Mouse (Mus musculus): ENCODE measurements at regions not wholly inside any gene's neighbourhood (a gene's known extent, or its start where the extent isn't known, plus 50 kb on each side); places are given as distances from the start of the nearest gene placed in this dataset.

DNA sequence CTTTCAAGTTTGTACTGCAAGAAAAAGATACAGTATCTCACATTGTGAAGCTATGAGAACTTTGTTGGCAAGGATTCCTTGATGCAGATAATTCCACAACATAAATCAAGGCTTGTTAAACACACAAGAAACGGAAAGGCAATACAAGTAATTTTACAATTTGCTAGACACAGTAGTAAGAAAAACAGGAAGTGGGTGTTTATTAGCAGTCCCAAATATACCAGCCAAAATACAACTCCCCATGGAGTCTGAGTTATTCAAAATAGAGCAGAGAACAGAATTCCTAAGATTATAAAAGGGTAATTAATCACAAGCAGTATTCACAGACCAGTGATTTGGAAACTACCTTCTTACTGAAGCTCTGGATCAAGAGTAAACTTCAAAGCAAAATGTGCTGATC, 78.7 kb upstream of the Gm15217 start:
- Histone ChIP-seq H3K4me3 (ENCODE audit: control insufficient read depth, low read depth, low read length) (no peak overlapping the region), H3K27ac (ENCODE audit: control insufficient read depth, insufficient read depth, low read depth, low read length) (no peak overlapping the region), H3K4me1 (ENCODE audit: control insufficient read depth, insufficient read depth, low read length) (no peaks in the 10 kb centered on the region), H3K27me3 (ENCODE audit: control insufficient read depth, insufficient read depth, low read length) (no peaks in the 10 kb centered on the region), H3K36me3 (ENCODE audit: control insufficient read depth, insufficient read depth, low read length) (no peaks in the 10 kb centered on the region)
- TF ChIP-seq POLR2A (IDR thresholded peaks at IDR 0.05; ENCODE audit: control insufficient read depth, low read depth, low read length) (no peak), CTCF (IDR thresholded peaks at IDR 0.05; ENCODE audit: control insufficient read depth, insufficient read depth, insufficient replicate concordance, low read depth, low read length) (no peak)

DNA sequence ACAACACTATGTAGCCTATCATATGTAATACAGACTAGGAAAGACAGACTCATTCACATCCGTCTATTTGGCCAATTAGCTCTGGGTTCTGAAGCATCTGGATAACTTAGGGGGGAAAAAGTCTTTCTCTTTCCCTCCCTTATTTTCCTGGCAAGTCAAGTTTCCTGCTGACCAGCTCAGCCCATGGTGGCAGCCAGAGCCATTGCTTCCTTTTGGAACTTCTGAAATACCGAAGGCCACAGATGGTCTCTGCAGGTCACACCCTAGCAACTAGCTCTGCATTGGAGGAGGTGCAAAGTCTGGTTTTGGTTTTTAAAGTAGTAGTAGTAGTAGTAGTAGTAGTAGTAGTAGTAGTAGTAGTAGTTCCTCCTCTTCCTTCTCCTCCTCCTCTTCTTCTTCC, 76.6 kb upstream of the Gm15217 start:
- Histone ChIP-seq H3K36me3 (ENCODE audit: control insufficient read depth, insufficient read depth, low read length) (no peaks in the 10 kb centered on the region), H3K27me3 (ENCODE audit: control insufficient read depth, insufficient read depth, low read length) (no peaks in the 10 kb centered on the region), H3K27ac (ENCODE audit: control insufficient read depth, insufficient read depth, low read depth, low read length) (no peak overlapping the region), H3K4me3 (ENCODE audit: control insufficient read depth, low read depth, low read length) (no peak overlapping the region), H3K4me1 (ENCODE audit: control insufficient read depth, insufficient read depth, low read length) (no peaks in the 10 kb centered on the region)
- no peak for TF ChIP-seq CTCF (IDR thresholded peaks at IDR 0.05; ENCODE audit: control insufficient read depth, insufficient read depth, insufficient replicate concordance, low read depth, low read length)
- TF ChIP-seq POLR2A (IDR thresholded peaks at IDR 0.05; ENCODE audit: control insufficient read depth, low read depth, low read length), result no peak

- H3K36me3 ChIP-seq (ENCODE audit: control insufficient read depth, insufficient read depth, low read length), result no peaks in the 10 kb centered on the region
- no peak for TF ChIP-seq CTCF (IDR thresholded peaks at IDR 0.05; ENCODE audit: control insufficient read depth, insufficient read depth, insufficient replicate concordance, low read depth, low read length)
- no peak for TF ChIP-seq POLR2A (IDR thresholded peaks at IDR 0.05; ENCODE audit: control insufficient read depth, low read depth, low read length)
- no peaks in the 10 kb centered on the region for H3K4me1 ChIP-seq (ENCODE audit: control insufficient read depth, insufficient read depth, low read length)
- no peak overlapping the region for H3K4me3 ChIP-seq (ENCODE audit: control insufficient read depth, low read depth, low read length)
- no peaks in the 10 kb centered on the region for H3K27me3 ChIP-seq (ENCODE audit: control insufficient read depth, insufficient read depth, low read length)
- H3K27ac ChIP-seq (ENCODE audit: control insufficient read depth, insufficient read depth, low read depth, low read length), result no peak overlapping the region
Measured at GRCm38 (mm10) chr14:46305267-46305666, 73.9 kb upstream of the Gm15217 start.

- H3K4me1 ChIP-seq (ENCODE audit: control insufficient read depth, insufficient read depth, low read length), result peaks cover 2% of the 10 kb centered on the region; the same call in 1 of the 2 replicates
- no peak overlapping the region for H3K4me3 ChIP-seq (ENCODE audit: control insufficient read depth, low read depth, low read length)
- no peaks in the 10 kb centered on the region for H3K27me3 ChIP-seq (ENCODE audit: control insufficient read depth, insufficient read depth, low read length)
- no peaks in the 10 kb centered on the region for H3K36me3 ChIP-seq (ENCODE audit: control insufficient read depth, insufficient read depth, low read length)
- H3K27ac ChIP-seq (ENCODE audit: control insufficient read depth, insufficient read depth, low read depth, low read length), result no peak overlapping the region
- TF ChIP-seq POLR2A (IDR thresholded peaks at IDR 0.05; ENCODE audit: control insufficient read depth, low read depth, low read length) (no peak), CTCF (IDR thresholded peaks at IDR 0.05; ENCODE audit: control insufficient read depth, insufficient read depth, insufficient replicate concordance, low read depth, low read length) (no peak)
Measured at GRCm38 (mm10) chr14:46313064-46313463, 66.2 kb upstream of the Gm15217 start.

DNA sequence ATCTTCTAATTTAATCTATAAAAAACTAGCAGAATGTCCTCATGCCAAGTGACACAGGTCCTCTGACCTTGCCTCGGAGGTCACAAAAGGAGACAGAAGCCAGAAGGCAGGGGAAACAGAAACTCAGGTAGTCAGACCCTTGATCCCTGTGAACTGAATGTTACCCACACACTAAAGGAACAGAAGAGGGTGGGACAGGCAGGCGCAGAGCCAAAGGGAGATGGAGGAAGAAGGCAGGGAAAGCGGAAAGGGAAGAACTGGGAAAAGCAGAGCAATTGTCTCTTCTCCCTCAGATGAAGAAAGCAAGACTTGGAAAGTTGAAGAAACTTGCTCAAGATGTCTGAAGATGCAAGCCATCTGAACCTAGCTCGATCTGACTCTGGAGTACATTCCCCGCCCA, 62.7 kb upstream of the Gm15217 start:
- Histone ChIP-seq H3K36me3 (ENCODE audit: control insufficient read depth, insufficient read depth, low read length) (no peaks in the 10 kb centered on the region), H3K27me3 (ENCODE audit: control insufficient read depth, insufficient read depth, low read length) (no peaks in the 10 kb centered on the region), H3K4me1 (ENCODE audit: control insufficient read depth, insufficient read depth, low read length) (peaks cover 2% of the 10 kb centered on the region; the same call in 1 of the 2 replicates), H3K27ac (ENCODE audit: control insufficient read depth, insufficient read depth, low read depth, low read length) (no peak overlapping the region), H3K4me3 (ENCODE audit: control insufficient read depth, low read depth, low read length) (no peak overlapping the region)
- TF ChIP-seq CTCF (IDR thresholded peaks at IDR 0.05; ENCODE audit: control insufficient read depth, insufficient read depth, insufficient replicate concordance, low read depth, low read length) (no peak), POLR2A (IDR thresholded peaks at IDR 0.05; ENCODE audit: control insufficient read depth, low read depth, low read length) (no peak)

- no peaks in the 10 kb centered on the region for H3K36me3 ChIP-seq (ENCODE audit: control insufficient read depth, insufficient read depth, low read length)
- H3K27me3 ChIP-seq (ENCODE audit: control insufficient read depth, insufficient read depth, low read length), result no peaks in the 10 kb centered on the region
- H3K27ac ChIP-seq (ENCODE audit: control insufficient read depth, insufficient read depth, low read depth, low read length), result no peak overlapping the region
- H3K4me1 ChIP-seq (ENCODE audit: control insufficient read depth, insufficient read depth, low read length), result peaks cover 2% of the 10 kb centered on the region; the same call in 1 of the 2 replicates
- TF ChIP-seq CTCF (IDR thresholded peaks at IDR 0.05; ENCODE audit: control insufficient read depth, insufficient read depth, insufficient replicate concordance, low read depth, low read length) (no peak), POLR2A (IDR thresholded peaks at IDR 0.05; ENCODE audit: control insufficient read depth, low read depth, low read length) (no peak)
- no peak overlapping the region for H3K4me3 ChIP-seq (ENCODE audit: control insufficient read depth, low read depth, low read length)
Measured at GRCm38 (mm10) chr14:46317406-46318045, 61.7 kb upstream of the Gm15217 start.

GRCm38 (mm10) chr14:46328064-46328463, 51.1 kb upstream of the Gm15217 start:
- no peaks in the 10 kb centered on the region for H3K36me3 ChIP-seq (ENCODE audit: control insufficient read depth, insufficient read depth, low read length)
- H3K4me3 ChIP-seq (ENCODE audit: control insufficient read depth, low read depth, low read length), result no peak overlapping the region
- no peaks in the 10 kb centered on the region for H3K4me1 ChIP-seq (ENCODE audit: control insufficient read depth, insufficient read depth, low read length)
- H3K27me3 ChIP-seq (ENCODE audit: control insufficient read depth, insufficient read depth, low read length), result no peaks in the 10 kb centered on the region
- TF ChIP-seq CTCF (IDR thresholded peaks at IDR 0.05; ENCODE audit: control insufficient read depth, insufficient read depth, insufficient replicate concordance, low read depth, low read length) (no peak), POLR2A (IDR thresholded peaks at IDR 0.05; ENCODE audit: control insufficient read depth, low read depth, low read length) (no peak)
- no peak overlapping the region for H3K27ac ChIP-seq (ENCODE audit: control insufficient read depth, insufficient read depth, low read depth, low read length)
